22 mouse cellular contexts compared by ENCODE assay signal in the genomic region with DNA sequence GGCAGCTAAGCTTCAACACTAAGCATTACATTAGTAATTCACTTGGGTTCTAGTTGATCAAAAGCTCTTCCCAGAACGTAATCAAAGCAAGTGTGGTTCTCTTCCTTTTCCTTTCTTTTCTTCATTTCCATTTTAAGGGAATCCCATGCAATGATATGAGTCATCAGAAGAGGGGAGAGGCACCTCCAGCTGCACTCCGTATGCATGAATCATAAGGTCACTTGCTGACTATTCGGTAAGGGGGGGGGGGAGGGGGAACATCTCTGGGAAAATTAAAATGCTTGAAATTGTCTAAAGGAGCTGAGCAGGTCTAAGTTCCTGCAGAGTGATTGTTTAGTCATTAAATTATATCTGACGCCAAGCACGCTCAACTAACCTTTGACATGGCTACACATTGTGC.
"Had no signal": no experiment of that assay in that cellular context is flagged by ENCODE, and none has a peak within 500 bp of the region (broad histone marks: within the 10 kb centered on the region; RNA-seq: fewer than 3 reads in every experiment).

No protein-coding gene starts in this region.

- H3K4me1 ChIP-seq: kidney, embryonic 15.5 days; limb, embryonic 10.5 days; limb, embryonic 13.5 days; liver, embryonic 12.5 days; liver, embryonic 15.5 days; lung, embryonic 15.5 days; megakaryocyte, embryonic 14.5 days; midbrain, embryonic 10.5 days; midbrain, embryonic 13.5 days; neural tube, embryonic 12.5 days; neural tube, embryonic 15.5 days; stomach, embryonic 15.5 days had no signal

- H3K9ac ChIP-seq: kidney, embryonic 15.5 days; limb, embryonic 13.5 days; liver, embryonic 12.5 days; liver, embryonic 15.5 days; lung, embryonic 15.5 days; midbrain, embryonic 13.5 days; neural tube, embryonic 12.5 days; neural tube, embryonic 15.5 days; stomach, embryonic 15.5 days had no signal

- DNase-seq: kidney, postnatal 10 days; liver; lung, adult 18-20 months; lung, postnatal 10 days; lung, postnatal 36 days; retina, postnatal 1 day; right cerebral cortex, postnatal 25 days; spleen, adult 18-20 months; thymus, postnatal 25 days had no signal

- H3K36me3 ChIP-seq: kidney, embryonic 15.5 days; limb, embryonic 10.5 days; limb, embryonic 13.5 days; liver, embryonic 12.5 days; liver, embryonic 15.5 days; lung, embryonic 15.5 days; midbrain, embryonic 10.5 days; midbrain, embryonic 13.5 days; neural tube, embryonic 12.5 days; neural tube, embryonic 15.5 days; stomach, embryonic 15.5 days had no signal

- ATAC-seq: liver, embryonic 12.5 days; midbrain, embryonic 13.5 days; midbrain, embryonic 16.5 days had no signal

- H3K9me3 ChIP-seq: kidney, embryonic 15.5 days; limb, embryonic 10.5 days; limb, embryonic 13.5 days; liver, embryonic 12.5 days; liver, embryonic 15.5 days; lung, embryonic 15.5 days; megakaryocyte, embryonic 14.5 days; midbrain, embryonic 10.5 days; midbrain, embryonic 13.5 days; neural tube, embryonic 12.5 days; neural tube, embryonic 15.5 days; stomach, embryonic 15.5 days had no signal

- H3K27ac ChIP-seq: kidney, embryonic 15.5 days; limb, embryonic 10.5 days; limb, embryonic 13.5 days; liver, embryonic 12.5 days; liver, embryonic 15.5 days; lung, embryonic 15.5 days; midbrain, embryonic 10.5 days; midbrain, embryonic 13.5 days; neural tube, embryonic 12.5 days; neural tube, embryonic 15.5 days; stomach, embryonic 15.5 days had no signal

- H3K4me2 ChIP-seq: kidney, embryonic 15.5 days; limb, embryonic 13.5 days; liver, embryonic 12.5 days; liver, embryonic 15.5 days; lung, embryonic 15.5 days; midbrain, embryonic 13.5 days; neural tube, embryonic 12.5 days; neural tube, embryonic 15.5 days; stomach, embryonic 15.5 days had no signal

- H3K27me3 ChIP-seq: kidney, embryonic 15.5 days; limb, embryonic 13.5 days; liver, embryonic 12.5 days; liver, embryonic 15.5 days; lung, embryonic 15.5 days; megakaryocyte, embryonic 14.5 days; midbrain, embryonic 13.5 days; neural tube, embryonic 12.5 days; neural tube, embryonic 15.5 days; stomach, embryonic 15.5 days had no signal

- H3K4me3 ChIP-seq: kidney, embryonic 15.5 days; limb, embryonic 10.5 days; limb, embryonic 13.5 days; liver, embryonic 12.5 days; liver, embryonic 15.5 days; lung, embryonic 15.5 days; megakaryocyte, embryonic 14.5 days; midbrain, embryonic 10.5 days; midbrain, embryonic 13.5 days; neural tube, embryonic 12.5 days; neural tube, embryonic 15.5 days; stomach, embryonic 15.5 days had no signal
